Mouse (Mus musculus) MN1 (cell line): ENCODE results near the gene Rps12.
"Not testable (repeated sequence)": the region's sequence is repeated elsewhere in the genome, so short reads cannot be mapped to it uniquely, and the experiment has no call there.

Source experiments
- DNase-seq: peaks from one replicate; pipeline ENCODE4 v3.0.0-alpha.2; 2016; ENCODE audit warnings: low spot score

The Rps12 gene

DNA sequence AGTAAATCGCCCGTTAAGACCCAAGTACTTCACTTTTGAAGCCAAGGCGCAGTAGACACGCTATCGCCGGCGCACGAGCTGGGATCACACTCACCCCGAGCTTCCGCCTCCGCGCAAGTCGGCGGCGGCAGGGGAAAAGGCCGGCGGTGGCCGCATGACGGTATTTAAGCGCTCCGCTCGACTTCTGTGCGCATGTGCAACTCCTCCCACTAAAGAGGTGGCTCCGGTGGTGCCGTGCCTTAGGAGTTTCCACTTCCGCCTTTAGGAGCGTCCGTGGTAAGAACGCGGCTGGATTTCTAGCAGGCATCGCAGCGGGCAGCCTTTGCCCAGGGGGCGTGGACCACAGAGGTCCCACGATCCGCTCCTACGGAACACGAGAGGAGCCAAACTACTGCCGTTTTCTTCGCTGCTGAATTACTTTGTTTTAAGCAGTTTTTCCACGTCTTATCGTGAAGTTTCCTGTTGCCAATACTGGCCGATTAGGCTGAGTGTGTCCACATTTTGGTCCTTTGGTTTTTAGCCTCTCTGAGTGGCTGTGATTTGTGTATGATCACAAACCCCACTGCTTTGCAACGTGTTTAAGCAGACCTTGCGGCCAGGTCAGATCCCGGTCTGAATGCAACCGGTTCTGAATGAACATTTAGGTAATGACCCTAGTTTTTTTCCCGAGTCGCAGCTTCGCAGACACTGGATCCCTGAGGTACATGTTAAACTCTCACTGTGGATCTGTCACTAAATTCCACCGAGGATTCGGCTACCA is at the start of gene Rps12:
Gene Rps12 (minus strand): TSS at position 214 of the 760 bp plus-strand sequence.
- DNase-seq: peak; percentile 100

DNA sequence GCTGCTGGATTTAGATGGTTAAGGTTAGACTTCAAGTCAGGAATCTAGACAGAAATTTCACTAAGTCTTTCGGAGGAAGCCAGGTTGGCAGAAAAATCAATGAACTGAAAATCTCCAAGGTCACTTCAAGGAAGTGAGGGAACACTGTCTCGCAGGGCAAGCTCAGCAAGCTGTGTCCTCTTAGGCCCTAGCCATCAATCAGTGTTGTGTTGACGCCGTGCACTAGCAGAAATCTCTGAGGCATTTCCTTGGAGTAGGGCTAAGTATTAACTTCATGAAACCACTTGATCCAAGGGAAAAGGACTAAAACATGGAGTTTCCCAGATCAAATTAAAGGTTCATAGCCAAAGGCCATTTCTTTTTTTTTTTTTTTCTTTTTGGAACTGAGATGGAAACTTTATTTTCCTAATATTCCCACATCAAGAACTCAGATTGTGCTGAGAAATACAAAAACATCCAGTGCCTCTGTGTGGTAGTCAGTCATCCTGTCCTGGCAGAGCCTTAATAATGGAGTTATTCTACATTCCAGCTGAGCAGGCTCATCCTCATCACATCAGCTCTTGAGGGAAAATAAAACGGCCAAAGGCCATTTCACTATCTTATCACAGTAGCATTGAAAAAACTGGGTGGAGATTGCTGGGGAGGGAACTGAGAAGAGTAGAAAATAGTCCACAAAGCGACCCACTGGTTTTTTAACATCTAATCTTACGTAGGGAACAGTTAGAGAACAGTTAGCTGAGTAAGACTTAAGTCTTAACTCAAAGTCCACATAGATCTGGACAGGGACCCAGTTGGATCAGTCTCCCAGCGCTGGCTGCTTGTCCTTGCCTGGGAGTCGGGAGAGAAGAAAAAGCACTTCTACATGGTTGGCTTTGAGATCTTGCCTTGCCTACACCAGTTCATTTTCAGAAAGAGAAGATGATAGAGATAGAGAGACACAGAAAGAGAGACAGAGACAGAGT is 49.2 kb upstream of the Rps12 start:
- DNase-seq: no peak

DNA sequence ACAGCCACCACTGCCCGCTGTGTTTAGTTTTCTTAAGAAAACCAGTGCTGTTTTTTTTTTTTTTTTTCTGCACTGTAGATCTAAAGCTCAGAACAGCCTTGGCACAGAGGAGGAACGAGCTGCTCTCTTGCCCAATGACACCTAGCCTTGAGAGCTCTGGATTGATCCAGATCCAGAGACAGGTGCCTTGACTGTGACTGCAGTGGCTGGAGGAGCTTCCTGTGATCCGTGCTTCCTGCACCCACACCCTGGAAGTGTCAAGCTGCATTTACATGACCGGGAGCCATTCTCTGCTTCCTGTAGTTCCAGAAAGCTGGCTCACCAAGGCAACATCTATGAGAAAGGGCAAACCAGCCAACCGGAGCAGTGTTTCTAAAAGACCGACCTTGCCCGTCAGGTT is 39.4 kb upstream of the Rps12 start:
- DNase-seq: no peak

DNA sequence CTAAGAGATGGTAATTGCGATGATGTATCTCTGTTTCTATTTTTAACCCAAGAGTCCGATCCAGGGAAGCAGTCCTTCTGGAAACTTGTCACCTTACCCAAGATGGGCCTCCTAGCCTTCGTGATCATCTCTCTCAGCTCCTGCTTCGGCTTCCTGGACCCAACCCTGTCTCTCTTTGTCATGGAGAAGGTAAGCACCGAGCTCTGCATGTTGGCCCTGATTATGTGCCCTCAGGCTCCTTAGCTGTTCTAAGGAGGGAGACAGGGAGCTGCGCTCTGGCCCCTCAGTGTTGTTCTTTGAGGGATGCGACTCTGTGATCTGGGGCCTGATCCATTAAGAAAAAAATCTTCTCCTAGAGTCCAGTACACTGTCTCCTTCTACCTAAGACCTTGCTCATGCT is 29.2 kb upstream of the Rps12 start:
- no peak for DNase-seq

DNA sequence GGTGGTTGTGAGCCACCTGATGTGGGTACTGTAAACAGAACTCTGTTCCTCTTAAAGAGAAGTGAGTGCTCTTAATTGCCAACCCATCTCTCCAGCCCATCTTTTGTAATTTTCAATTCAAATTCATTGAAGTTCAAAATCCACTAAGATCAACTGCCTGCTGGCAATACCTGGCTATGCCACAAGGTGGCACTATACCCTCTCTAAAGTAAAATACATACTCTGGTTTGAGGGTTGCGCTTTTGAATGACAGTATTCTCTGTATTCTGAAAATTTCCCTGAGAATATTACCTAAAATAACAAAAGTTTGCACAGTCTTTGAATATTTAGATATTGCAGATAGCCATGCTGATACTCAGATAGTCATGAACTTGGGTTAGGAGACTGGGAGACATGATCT is 28.1 kb upstream of the Rps12 start:
- peak; percentile 84 for DNase-seq

DNA sequence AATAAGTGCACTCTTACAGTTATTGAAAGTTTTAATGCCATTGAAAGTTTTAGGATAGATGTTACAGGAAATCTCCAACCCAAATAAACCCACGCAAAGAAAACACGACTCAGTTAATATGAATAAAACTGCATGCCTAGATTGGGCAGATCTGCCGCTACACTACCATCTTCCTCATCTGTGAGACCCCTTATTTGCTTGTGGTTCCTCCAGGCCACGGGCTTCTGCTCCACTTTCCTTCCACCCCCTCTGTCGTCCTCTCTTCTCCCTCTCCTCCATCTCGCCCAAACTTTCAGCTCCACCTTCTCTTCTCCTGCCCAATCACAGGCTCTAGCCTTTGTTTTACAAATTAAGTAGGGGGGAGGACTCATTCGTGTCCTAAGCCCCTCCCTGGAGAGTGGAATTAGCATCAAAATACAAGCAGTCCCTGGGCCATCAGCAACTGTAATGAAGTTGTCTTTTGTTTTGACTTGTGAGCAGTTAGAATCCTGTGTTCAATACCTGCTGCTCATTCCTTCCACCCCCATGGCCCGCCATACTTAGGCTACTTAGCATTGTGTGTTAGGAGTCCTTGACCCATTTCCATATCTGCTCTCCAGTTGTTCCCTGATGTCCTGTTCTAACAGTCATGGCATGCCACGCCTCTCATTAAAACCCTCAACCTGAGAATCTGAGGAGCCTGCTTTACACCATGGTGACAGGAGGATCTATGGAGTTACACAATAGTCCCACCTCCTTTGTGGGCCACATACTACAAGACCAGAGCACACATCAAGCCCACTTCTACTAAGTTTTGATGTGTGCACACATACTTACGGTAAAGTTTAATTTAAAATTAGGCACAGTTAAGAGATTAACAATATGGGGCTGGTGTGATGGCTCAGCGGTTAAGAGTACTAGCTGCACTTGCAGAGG is 26.0 kb upstream of the Rps12 start:
- no peak for DNase-seq

DNA sequence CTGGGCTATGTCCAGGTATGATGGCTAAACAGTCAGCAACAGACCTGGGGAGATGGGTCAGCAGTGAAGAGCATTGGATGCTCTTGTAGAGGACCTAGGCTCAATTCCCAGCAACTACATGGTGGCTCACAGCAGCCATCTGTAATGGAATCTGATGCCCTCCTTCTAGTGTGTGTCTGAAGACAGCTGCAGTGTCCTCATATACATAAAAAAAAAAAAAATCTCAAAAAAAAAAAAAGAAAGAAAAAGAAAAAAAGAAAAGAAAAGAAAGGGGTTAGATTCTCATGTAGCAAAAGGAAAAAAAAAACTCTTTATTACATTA is 25.3 kb upstream of the Rps12 start:
- no peak for DNase-seq

DNA sequence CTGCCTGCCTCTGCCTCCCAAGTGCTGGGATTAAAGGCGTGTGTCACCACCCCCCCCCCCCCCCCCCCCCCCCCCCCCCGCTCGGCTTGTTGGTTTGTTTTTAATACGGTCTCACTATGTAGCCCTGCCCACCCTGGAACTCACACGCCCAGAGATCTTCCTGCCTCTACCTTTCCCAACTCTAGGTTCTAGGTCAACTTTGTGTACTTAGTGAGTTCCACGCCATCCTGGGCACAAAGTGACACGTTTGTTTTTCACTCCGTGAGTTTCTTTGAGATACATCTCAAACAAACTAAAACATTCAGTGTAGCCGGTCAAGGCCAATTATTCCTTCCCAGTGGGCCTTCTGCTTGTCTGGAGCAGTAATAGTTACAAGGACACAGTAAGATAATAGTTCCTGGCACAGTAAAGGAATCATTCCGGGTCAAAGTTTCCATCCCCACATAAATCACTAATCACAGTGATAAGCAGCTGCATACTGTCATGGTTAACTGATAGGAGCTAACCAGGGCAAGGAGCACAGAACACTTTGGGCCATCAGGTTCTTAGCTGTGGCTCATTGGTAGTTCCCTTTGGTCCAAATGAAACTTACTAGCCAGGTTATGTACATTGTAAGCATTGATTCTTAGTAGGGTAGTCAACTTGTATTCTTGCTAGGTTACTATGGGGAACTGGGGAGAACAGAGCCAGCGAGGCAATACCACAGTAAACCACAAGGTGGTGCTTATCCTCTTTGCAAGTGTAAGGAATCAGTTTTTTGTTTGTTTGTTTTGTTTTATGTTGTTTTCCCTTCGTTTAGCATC is 24.8 kb upstream of the Rps12 start:
- DNase-seq: peak; percentile 79

DNA sequence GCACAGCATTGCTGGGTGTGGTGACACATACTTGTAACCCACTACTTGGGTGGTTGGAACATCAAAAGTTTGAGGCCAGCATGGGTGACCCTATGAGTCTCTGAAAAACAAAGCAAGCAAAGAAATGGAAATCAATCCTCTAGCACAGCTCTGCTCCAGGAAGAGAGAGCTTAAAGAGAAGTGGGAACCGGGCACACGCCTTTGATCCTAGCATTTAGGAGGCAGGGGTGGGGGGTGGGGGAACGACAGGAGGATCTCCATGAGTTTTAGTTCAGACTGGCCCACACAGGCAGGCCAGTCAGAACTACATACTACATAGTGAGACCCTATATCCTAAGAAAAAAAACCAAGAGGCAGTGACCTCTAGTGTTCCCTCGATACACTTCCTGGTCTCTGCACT is 19.1 kb upstream of the Rps12 start:
- DNase-seq: no peak

DNA sequence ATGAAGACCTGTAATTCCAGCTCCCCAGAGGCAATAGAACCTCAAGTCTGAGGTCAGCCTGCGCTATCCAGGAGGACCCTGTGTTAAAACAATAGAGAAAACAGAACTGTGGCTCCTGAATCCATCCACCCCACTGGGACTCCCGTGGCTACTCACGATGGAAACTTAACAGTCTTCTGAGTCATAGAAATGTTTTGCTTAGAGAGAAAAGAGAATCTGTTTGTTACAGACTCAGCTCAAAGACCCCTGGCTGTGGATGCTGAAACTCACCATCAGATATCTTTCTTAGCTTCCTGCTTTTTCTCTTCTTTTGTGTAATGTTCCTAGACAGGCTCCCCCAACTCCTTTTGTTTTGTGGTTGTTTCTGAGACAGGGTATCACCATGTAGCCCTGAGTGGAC is 17.6 kb upstream of the Rps12 start:
- DNase-seq: no peak

DNA sequence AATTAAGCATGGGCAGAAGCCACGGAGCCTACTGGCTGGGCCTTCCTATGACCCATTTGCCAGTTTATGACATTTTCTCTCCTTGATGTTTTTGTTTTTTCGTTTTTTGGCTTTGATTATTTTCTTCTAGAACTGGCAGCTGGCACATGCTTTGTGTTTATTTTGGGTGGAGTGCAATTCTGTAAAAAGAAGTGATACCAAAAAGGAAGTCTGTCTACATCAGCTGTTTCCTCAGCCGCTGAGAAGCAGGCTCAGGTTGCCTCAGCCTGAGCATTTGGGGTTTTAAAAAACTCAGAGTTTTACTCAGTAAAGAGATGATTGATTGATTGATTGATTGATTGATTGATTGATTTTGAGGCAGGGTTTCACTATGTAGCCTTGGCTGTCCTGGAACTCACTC is 15.8 kb upstream of the Rps12 start:
- DNase-seq: no peak

DNA sequence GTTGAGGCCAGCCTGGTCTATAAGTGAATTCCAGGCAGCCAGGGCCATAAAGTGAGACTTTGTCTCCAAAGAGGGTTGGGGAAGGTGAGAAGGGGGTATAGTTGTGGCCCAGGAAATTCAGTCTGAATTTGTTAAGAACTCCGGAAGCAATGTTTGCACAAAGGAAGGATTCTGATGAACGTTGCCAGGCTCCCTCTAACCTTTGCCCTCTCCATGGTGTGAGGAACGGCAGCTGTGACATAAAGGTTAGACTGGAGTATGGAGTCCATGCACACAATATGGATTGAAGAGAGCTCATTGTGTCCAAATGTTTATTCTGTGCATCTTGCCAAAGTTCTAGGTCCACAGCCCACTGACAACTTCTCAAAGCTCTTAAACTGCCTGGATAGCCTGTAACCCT is 12.9 kb upstream of the Rps12 start:
- no peak for DNase-seq

DNA sequence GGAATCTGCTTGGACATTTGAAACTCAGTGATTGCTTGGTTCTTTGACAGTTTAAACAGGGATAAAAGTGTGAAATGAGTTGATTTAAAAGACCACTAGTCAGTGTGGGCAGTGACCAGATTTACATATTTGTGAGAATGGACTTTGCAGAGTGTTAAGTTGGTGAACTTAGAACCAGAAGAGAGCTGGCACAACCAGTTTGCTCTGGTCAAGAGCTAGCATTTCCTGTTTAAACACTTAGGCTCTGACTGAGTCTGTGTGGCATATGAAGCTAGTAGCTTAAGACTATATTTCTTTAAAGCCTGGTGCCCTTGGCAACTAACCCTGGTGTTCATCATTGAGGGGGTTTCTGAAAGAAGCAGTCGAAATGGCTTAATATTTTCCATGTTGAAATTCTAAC is 11.1 kb upstream of the Rps12 start:
- no peak for DNase-seq

DNA sequence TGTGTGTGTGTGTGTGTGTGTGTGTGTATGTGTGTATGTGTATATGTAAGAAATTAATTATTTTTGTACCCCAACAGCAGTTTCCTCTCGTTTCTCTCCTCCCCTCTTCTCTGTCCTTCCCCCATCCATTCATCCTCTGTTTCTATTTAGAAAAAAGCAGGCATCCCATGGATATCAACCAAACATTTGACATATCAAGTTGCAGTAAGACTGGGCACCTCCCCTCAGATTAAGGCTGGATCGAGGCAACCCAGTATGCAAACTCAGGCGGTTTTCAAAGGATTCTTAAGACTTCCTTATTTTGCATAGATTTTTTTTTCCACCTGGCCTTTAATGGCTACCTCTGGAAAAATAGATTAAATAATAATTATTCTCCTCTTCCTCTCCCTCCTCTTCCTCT is 10.5 kb upstream of the Rps12 start:
- DNase-seq: no peak

DNA sequence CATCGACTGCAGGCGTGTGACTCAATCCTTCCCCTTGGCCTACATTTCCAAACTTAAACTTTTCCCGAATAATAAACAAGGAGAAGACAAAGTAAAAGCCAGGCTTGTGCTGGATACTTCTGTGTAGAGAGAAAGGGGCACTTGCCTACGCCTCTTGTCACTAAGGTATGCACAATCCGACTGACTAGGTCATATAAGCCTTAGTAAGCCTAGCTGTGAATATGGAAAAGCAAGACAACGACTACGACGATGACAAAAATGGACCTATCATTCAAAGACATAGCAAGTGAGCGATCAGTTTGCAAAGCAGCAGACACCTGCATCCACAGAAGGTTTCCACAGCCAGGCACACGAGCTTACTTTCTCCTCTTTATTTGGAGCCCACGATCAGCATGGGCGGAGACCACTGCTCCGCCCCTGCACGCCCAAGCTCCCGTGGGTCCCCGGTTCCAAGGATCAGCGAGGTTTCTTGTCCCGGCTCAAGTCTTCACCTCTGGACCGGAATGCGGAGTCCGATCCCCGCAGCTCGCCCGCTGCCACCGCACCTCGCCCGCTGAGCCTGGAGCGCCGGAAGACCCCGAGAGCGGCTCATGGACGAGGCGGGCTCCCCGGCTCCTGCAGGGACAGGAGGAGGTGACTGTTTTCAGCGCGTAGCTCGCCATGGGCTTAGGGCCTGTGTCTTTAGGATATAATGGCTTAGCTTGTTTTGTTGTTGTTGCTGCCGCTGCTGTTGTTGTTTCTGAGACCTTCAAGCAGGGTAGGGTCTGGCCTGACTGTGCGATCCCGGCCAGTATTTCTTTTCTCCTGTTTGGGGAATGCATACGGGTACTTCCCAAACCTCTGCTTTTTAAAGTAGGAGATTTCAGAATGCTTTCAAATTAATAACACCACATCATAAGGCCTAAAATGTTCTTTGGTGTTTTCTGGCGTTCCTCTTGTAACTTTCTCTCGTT is 9.8 kb upstream of the Rps12 start, which contains the start of gene Slc18b1:
Gene Slc18b1 (plus strand): TSS at position 436 of the 953 bp plus-strand sequence.
- DNase-seq: peak; percentile 54

DNA sequence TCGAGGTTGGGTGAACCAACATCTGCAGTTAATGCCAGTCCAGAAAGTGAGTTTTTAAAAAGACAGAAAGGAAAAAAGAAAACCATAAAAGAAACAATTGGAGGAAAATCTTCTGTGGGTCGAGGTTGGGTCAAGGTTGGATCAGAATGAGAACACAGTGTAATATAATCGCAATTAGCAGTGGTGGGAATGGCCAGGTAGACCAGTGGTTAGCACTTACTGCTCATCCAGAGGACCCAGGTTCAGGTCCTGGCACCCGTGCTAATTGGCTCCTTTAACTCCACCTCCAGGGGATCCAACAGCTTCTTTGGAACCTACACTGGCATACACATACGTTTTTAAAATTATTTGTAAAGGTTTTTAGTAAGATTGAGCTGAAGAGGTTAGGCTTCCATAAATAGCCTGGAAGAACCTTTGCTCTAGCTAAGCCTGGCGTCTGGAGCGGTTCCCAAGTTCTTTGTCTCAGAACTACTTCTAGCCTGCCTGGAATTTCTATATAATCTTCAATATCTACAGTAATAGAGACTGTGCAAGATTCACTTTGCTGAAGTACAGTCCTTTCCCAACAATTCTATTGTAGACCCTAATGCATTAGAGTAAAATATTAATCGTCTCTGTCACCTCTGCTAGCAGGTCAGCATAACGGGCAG is 8.9 kb upstream of the Rps12 start:
- DNase-seq: no peak

DNA sequence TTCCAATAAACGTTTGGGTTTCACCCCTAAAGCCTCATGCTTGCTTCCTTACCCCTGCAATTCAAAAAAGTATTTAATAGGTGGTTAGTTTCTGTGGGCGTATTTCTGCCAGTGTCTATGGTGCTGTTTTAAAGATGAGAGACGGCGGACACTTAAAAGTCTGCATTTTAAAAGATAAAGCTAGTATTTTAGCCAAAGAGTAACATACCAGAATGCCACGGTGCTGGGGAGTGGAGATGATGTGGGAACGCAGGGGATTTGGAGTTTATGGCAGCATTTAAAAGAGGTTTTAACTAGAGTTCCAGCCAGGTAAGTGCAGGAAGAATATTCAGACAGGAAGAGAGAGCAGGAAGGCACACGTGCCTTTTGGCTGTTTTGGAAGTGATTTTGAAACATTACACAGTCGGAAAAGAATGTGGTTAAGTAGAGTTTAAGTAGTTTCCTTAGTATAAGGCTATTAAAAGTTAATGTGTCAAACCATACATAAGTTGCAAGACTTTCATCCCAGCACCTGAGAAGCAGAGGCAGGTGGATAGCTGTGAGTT is 1.1 kb upstream of the Rps12 start:
- DNase-seq: no peak

DNA sequence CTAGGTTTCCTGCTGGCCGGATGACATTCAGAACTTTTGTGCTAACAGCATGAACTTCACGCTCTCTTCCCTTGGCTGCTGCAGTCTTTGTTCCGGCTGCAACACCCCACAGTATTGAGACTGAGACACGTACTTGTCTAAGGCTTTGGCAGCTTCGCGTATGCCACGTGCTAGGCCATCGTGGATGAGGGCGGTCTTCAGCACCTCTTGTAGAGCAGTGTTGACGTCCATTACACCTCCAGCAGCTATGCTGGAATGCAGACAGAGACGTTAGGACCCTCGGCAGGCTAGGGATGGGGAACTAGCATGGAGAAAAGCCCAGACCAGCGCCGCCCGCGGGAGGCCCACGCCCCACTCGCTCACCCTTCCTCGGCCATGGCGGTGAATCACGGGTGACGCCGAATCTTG is 440 bp downstream of the Rps12 start:
- not testable (repeated sequence) for DNase-seq

DNA sequence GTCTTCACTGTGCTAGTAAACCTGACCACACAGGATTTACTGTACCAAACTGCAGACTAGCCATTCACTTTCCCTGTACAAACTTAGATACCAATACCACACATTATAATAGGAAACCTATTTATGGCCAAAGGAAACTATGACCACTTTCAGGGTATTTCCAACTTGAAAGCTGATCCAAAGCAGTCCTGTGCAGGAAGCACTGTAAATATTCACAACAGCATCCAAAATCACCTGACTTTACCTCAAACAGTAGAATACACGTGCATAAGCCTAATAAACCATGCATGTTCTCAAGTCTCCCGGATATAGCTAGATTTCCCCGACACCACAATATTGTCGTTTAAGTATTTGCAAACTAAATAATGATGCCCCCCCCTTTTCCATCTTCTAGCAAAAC is 1.0 kb downstream of the Rps12 start:
- DNase-seq: peak; percentile 28
